Mouse (Mus musculus): ENCODE measurements around the gene Snrpg. TPM values are rescaled to one million over a fixed set of nuclear protein-coding genes. Genes with fewer than 3 reads are reported as not detected.

Snrpg gene
- 100 to 1,000 TPM; 211 to 251 TPM for total RNA-seq (2023)

GRCm38 (mm10) chr6:86370764-86371339 is at the start of gene Snrpg:
Snrpg (plus strand) TSS chr6:86371304.

GRCm38 (mm10) chr6:86365371-86366124 is 5.6 kb upstream of the Snrpg start, which contains the start of gene Fam136a:
Fam136a (plus strand) TSS chr6:86365646.

DNA sequence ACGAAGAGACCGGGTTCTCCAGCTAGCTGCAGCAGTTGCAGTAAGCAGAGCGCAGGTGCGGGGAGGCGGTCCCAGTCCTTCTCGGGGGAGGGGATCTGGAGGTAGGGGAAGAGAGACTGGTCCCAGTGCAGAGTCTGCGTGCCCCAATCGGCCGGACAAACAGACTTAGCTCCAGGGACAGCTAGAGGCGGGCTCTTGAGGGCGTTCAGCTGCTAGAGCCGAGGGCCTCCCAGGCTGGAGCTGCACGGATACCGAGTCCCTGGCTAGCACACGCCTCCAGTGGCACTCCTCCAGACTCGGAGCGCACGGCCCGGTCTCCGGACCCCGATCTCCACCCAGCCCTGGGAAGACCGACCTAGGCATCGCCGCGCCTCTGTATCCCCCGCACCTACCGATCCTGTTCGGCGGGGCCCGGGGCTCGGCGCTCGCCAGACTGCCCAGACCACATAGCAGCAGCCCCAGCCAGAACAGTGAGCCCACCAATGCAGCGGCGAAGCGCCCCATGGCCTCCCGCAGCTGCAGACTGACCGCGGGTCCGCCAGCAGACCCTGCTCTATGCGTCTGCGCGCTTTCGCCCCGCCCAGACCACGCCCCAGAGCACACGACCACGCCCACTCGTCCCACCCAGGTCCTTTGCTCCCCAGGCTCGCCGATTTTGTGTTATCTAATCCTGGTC is 25.6 kb downstream of the Snrpg start, which contains the start of gene Pcyox1:
Pcyox1 (minus strand) TSS at position 574 of the 676 bp plus-strand sequence.

DNA sequence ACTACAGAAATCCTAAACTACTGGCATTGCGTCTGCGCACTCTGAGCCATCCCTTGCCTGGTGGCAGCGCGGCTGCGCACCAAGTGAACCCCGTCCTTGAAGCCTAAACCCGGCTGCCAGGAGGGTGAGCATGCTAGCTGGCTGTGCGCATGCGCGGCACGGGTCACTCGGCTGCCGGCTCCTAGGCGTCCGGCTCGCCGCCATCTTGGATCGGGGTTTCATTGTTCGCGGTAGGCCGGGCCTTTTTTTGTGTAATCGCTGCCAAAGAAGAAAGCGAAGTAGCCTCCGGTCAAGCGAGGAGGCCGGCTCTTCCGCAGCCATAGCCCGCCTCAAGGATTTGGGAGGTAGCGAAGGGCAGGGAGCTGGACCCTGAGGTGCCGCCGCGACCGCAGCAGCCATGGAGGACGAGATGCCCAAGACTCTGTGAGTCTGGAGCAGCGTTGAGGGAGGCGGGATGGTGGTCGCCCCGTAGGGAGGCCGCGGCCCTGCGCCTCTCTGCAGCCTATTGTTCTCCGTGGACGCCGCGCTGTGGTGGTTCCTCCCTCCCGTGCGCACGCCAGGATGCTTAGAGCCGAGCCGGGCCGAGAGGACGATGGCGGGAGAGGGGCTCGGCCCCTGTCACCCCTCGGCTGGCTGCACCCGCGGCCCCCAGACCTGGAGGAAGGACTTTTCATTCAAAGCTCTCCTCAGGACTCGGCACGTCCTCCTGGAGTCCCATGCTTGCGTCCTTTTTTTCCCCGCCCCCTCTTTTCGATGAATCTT is 33.2 kb downstream of the Snrpg start, which contains the start of gene Tia1:
Tia1 (plus strand) TSS at position 120 of the 762 bp plus-strand sequence.

DNA sequence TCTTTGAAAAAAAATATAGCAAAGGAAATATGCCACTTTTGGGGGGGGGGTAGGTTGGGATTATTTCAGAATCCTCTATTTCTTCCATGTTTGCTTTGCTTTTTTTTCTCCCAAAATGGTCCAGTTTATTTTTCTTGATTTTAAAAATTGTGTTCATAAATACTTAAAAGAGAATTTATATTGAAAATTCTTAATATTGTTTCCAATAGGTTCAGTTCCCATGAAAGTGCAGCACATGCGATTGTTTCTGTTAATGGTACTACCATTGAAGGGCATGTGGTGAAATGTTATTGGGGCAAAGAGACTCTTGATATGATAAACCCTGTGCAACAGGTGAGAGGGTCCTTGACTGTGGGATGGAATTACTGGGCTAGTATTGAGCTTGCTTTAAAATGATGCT is 55.3 kb downstream of the Snrpg start, which contains the start of gene Gm44790:
Gm44790 (plus strand) TSS at position 301 of the 400 bp plus-strand sequence.

Other genes with a start within 250 kb of the Snrpg start
- gene Tgfa, start 176.1 kb upstream of the Snrpg start, total RNA-seq (2023) = 1 to 10 TPM; 1.1 to 1.5 TPM
- gene Fam136a, start 5.7 kb upstream of the Snrpg start, total RNA-seq (2023) = 10 to 100 TPM; 19.7 to 23.2 TPM
- 10 to 100 TPM; 12.1 to 17.4 TPM for gene Pcyox1, start 25.9 kb downstream of the Snrpg start, total RNA-seq (2023)
- 100 to 1,000 TPM; 120 to 141 TPM for gene Tia1, start 32.9 kb downstream of the Snrpg start, total RNA-seq (2023)
- under 1 TPM in 1 of 2 experiments, not detected in 1; 0.73 TPM for gene Gm44790, start 55.4 kb downstream of the Snrpg start, total RNA-seq (2023)
- 10 to 100 TPM; 59.7 to 71.4 TPM for gene C87436, start 67.1 kb downstream of the Snrpg start, total RNA-seq (2023)
- gene Pcbp1, start 155.0 kb downstream of the Snrpg start, total RNA-seq (2023) = 100 to 1,000 TPM; 200 to 216 TPM

All from B cell, adult 67 days (primary cell).